In the genomic region with DNA sequence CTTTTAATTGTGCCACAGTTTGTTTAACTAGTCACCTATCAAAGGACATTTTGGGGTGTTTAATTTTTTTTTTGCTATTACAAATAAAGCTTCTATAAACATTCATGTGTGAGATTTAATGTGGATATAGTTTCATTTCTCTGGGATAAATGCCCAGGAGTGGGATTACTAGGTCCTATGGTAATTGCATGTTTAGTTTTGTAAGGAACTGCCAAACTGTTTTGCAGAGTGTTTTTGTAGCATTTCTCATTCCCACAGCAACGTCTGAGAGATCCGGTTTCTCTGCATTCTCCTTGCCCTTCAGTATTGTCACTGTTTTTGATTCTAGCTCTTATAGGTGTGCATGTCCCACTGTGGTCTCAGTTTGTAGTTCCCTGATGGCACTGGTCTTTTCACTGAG, we compare ENCODE assay signal across 21 mouse cellular contexts.
"Had no signal": no experiment of that assay in that cellular context is flagged by ENCODE, and none has a peak within 500 bp of the region (broad histone marks: within the 10 kb centered on the region; RNA-seq: fewer than 3 reads in every experiment).

No protein-coding gene starts in this region.

- H3K4me2 ChIP-seq: lung, embryonic 14.5 days; midbrain, embryonic 12.5 days; neural tube, embryonic 13.5 days; neural tube, embryonic 15.5 days; stomach, embryonic 15.5 days had no signal

- H3K4me1 ChIP-seq: midbrain, embryonic 10.5 days; midbrain, embryonic 12.5 days; neural tube, embryonic 13.5 days; neural tube, embryonic 15.5 days; stomach, embryonic 15.5 days had no signal

- H3K9me3 ChIP-seq: midbrain, embryonic 10.5 days; midbrain, embryonic 12.5 days; neural tube, embryonic 13.5 days; neural tube, embryonic 15.5 days; stomach, embryonic 15.5 days had no signal

- H3K36me3 ChIP-seq: midbrain, embryonic 10.5 days; midbrain, embryonic 12.5 days; neural tube, embryonic 13.5 days; neural tube, embryonic 15.5 days; stomach, embryonic 15.5 days had no signal

- DNase-seq: lung, adult 18-20 months; lung, embryonic 14.5 days; lung, postnatal 10 days; lung, postnatal 4 days; midbrain, embryonic 14.5 days; retina, postnatal 1 day; right cerebral cortex, adult 18-20 months; right cerebral cortex, postnatal 25 days; right cerebral cortex, postnatal 4 days; spleen, adult 18-20 months; thymus, adult 18-20 months; thymus, postnatal 14 days; thymus, postnatal 36 days had no signal

- H3K27me3 ChIP-seq: midbrain, embryonic 12.5 days; neural tube, embryonic 13.5 days; neural tube, embryonic 15.5 days; stomach, embryonic 15.5 days had no signal

- ATAC-seq: midbrain, embryonic 16.5 days had no signal

- H3K27ac ChIP-seq: midbrain, embryonic 10.5 days; midbrain, embryonic 12.5 days; neural tube, embryonic 13.5 days; neural tube, embryonic 15.5 days; stomach, embryonic 15.5 days; stomach, postnatal 0 days had no signal

- H3K9ac ChIP-seq: lung, embryonic 14.5 days; midbrain, embryonic 12.5 days; neural tube, embryonic 13.5 days; neural tube, embryonic 15.5 days; stomach, embryonic 15.5 days had no signal

- H3K4me3 ChIP-seq: midbrain, embryonic 10.5 days; midbrain, embryonic 12.5 days; myocyte; neural tube, embryonic 13.5 days; neural tube, embryonic 15.5 days; stomach, embryonic 15.5 days had no signal
